Mouse (Mus musculus): ENCODE measurements around the gene Ntn1.

Ntn1 gene

DNA sequence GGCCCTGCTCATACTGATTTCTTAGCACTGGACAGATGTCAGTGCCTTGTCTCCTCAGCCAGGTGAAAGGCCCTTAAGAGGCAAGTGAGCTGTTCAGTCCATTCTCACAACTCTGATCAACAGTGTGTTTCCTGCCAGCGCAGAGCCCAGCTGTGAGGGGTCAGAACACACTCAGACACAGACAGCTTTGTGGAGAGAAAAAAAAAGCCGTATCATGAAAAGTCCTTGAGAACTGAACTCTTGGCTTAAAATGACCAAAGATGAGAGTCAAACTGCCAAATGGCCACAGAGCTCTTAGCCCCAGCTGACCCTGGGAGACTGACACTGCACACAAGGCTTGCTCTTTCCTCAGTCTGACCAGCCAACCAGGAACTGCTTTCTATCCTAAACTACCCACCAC is 192.6 kb downstream of the Ntn1 start:
- no peak for DNase-seq

DNA sequence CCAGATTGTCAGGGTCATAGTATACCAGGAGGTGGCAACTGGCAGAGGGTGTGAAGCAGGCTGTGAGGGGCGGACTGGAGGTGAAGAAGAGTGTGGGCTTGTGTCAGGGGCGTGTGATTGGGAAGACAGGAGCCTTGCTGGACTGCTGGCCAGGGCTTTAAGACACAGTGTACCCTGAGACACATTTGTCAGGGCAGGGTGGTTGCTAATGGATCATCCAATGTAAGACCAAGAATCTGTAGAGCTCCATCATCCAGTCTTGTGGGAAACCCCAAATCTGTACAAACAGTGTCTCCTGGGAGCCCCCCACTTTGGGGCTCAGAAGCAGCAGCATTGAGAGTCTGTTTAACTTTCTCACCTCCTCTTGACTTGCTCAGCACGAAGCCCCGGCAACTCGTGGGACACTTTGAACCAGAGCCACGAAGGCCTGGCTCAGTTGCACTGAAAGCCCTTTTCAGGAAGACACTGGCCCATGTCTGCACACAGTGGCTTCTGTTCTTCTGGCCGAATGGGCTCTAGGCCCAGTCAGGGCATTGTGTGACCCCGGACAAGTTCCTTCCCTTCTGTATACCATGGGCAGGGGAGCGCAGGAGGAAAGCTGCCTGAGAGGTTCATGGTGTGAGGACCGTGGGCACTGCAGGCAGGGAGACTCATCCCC is 194.9 kb downstream of the Ntn1 start:
- DNase-seq: peak in 1 of 2 experiments; percentile 37

DNA sequence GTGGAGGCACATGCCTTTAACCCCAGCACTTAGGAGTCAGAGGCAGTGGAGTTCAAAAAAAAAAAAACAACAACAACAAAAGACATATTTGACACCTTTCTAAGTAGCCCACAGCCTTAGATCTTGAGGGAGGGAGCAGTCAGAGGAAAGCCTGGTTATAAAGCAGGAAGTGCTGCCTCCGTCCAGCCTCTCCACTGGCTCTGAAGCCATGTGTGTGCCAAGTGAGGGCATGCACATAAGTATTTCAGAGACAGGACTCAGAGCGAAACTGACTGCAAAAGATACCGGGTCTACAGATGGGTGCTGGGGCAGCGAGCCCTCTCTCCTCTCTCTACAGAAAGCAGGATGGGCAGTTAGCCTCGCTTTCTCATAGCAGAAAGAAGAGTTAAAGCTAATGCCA is 196.2 kb downstream of the Ntn1 start:
- DNase-seq: no peak

DNA sequence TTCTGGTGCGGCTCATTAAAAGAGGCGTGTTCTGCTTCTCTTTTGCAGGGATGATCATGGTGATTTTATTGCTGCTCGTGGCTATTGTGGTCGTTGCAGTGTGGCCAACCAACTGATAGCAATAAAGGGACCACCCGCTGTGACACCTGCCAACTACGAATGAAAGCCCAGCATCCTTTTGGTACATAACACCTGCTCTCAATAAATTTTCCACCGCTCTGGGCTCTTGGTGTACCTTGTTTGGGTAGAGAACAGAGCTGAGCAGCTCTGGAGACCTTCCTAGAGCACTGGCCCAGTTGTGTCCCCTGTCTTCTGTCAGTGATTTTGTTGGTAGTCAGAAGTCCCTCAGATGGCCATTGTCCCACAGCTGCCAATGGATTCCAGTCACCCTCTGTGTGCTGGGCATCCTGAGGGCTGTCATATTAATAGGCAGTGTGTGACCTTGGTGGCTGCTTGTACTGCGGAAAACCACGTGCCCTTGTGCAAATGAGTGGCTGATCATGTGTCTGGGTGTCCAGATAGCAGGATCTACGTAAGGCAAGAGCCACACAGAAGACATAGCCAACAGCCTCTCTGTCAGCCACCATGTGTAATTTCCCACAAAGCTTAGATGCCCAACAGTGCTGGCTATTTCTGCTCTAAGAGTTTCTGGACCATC is 196.8 kb downstream of the Ntn1 start:
- DNase-seq: no peak

DNA sequence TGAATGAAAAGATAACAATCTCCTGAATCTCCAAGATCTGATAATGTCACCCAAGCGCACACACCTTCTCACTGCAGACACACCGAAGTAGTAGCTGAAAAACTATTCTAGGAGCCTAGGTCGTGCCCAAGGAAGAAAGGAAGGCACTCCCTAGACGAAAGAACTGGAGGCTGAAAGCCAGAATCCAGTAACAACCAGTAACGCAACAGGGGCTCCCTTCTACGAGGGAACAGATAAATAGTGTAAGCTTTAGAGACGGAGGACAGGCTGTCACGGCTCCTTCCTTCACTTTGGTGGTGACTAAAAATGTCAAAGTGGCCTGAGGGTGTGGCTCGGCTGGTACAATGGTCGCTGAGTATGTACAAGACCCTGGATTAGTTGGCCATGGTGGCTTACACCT is 198.1 kb downstream of the Ntn1 start:
- no peak for DNase-seq

DNA sequence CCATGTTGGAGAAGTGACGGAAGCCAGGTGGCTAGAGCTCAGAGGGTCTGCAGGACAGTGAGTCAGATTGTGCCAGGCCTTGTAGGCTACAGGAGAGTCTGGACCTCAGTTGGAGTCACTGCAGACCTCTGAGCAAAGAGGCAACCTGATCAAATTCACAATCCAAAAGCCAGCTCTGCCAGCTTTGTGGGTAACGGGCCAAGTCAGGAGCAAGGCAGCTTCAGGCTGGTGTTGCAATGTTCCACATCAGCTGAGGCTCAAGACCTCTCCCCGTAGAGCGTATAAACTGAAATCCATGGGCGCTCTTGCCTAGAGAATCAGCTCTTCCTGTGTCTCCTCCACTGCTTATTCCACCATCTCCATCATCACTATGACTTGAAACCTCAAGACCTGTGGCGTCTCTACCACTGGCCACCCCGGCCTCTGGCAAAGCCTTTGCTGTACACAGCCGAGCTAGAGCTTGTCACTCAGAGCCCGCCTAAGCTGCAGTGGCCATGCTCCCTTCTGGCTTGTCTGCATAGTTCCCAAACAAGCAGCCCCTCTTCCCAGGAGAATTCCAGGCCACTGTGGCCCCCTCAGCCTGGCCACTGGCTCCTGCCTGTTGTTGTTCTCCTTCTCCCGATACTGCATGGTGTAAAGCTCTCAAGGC is 198.7 kb downstream of the Ntn1 start:
- no peak for DNase-seq

DNA sequence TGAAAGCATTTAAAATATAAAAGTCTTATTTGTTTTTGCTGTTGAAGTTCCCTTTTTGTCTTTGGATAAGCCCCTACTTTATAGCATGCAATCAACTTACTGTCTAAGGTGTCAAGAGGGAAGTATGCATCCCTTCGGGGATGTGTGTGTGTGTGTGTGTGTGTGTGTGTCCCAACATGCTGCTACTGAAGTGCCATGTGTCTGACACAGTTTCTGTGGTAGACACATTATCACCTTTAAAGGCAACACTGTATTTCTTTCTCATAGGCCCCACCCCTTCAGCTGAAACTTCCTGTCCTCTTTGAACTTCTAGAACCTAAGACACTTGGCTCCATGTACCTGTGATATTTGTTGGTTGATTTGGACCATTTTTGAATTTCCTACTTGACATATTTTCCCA is 199.6 kb downstream of the Ntn1 start:
- no peak for DNase-seq

DNA sequence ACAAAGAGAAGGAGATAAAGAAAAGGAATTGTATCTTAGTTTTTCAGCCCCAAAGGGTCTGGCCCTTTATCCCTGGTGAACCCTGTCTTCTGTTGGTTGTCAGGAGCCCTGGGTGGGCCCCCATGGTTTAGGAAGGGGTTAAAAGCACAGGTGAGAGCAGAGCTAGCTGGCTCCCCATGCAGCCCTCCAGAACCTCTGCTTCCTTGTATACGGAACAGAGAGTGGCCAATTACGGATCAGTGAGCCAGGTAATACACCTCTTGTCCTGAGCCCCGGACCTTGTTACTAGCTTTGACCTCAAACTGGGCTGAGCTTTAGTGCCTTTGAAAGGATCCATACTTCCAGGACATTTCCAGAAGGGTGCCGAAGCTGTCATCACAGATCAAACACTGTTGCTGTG is 200.1 kb downstream of the Ntn1 start:
- no peak for DNase-seq

DNA sequence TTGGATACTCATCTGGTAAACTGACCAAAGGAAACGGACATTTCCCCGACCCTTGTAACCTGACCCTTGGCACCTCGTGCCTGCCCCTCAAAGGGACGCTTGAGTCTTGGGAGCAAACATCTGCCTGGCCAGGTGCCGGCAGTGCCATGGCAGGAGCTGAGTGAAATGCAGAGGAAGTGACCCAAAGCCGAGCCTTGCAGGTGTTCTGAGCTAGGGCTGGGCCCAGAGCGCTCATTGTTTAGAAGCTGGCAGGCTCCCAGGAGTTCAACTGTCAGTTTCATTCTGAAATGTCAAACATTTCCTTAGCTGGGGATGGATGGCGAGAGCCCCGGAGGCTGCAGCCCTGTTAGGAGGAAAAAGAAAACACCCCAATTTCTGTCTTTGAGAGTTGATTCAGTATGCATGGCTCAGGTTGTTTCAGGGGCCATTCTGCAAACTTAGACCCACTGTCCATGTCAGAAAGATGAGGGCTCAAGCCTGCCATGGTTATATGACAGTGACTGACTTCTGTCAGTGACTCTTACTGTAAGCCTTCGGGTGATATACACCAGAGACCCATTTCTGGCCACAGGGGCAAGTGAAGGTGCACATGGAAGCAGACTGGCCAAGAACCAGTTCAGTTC is 200.7 kb downstream of the Ntn1 start:
- DNase-seq: peak in 1 of 2 experiments; percentile 1

DNA sequence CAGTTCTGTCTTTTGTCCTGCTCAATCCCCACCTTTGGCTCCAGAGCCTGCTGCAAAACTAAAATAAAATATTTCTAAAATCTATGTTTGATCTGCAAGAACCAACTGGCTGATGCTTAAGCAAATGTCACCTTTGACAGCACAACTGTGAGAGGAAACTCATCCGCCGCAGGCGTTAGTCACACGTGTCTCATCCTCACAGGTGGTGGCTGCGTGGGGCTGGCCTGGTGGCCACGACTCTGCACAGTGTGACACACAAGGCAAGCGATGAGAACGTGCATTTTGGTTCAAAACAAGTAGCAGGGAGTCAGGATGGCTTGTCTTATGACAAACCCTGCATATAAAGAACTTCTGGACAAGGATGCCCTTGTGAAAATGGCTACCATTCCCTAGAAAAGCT is 201.5 kb downstream of the Ntn1 start:
- DNase-seq: no peak

DNA sequence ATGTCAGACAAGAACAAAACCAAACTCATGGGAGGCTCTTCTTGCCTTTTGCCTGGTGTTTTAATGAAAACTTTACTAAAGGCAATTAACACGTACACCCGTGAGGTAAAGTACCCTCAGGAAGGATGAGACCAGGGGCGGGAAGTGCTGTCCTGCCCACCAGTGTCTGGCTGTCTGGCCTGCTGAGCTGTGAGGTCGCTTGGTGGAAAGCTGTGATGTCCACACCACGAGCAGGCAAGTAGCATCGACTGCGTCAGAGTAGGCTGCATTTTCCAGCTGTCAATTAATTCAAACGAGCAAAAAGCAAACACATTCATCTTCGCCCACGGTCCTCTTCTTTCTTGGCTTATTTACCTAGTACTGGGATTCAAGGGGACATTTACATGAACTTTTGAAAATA is 201.9 kb downstream of the Ntn1 start:
- DNase-seq: no peak

DNA sequence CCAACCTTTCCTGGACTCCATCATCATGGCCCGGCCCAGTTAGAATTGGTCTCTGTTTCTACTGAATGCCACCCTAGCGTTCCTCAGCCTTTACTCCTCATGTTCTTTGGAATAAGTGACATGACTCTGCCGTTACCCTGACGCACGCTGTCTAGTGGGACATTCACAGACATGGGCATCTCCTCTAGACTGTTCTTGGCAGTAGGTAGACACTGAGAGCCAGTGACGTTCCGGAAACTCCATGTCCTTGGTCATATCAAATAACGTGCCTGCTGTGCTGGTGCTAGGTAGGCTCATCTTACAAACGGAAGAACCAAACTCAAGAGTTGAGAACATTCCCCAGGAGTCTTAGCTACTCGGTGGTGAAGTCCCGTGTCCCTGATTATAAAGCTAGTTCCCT is 203.2 kb downstream of the Ntn1 start:
- DNase-seq: no peak

DNA sequence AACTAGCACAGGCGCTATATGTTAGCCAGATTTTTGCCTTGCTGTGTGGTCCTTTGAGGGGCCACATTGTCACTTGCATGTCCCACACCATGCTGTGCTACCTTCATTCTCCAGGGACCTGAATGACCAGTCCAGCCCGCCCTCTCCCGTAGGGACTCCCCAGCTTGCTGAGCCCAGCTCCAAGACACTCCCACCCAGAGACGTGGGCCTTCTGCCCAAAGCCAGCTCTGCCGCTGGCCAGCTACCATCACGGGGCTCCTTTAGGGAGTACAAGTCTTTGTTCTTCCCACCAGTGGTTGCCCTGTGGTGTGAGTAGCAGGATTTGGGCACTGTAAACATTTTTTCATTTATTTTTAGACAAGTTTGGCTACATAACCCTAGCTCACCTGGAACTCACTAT is 204.1 kb downstream of the Ntn1 start:
- no peak for DNase-seq

DNA sequence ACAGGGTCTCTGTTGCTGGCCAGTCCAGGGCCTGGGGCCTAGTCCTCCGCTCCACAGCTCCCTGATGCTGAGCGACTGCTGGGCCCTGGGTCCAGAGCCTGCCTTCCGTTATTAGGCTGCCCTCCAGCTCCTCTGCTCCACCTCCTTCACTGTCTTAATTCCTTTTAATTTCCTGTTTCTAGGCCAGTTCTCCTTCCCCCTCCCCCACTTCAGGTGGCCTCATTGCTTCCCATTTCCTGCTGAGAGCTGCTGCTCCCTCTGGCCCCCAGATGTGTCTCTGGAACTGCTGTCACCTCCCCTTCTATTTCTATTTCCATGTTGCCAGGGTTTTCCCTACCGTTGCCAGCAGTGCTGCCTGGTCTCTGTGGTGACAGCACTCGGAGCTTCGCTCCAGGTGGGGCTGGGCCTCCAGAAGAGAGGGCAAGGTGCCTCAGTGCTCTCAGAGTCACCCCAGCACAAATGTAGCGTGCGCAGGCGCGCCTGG is 204.9 kb downstream of the Ntn1 start:
- DNase-seq: no peak

DNA sequence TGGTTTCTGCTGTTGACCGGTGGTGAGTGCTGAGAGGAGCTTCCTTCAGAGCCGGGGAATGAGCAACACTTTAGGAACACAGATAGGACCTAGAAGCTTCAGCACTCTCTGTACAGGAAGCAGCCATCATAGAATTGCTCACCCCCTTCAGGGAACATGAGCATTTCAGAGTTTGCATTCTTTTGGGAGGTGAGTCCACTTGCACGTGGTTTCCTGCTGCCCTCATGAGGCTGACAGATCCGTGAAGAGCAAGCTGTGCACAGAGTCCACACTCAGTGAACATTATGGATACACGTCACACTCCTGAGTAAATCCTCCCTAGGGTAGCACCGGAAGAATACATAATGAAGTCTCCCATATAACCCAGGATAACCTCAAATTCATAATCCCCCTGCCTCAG is 205.5 kb downstream of the Ntn1 start:
- DNase-seq: no peak

DNA sequence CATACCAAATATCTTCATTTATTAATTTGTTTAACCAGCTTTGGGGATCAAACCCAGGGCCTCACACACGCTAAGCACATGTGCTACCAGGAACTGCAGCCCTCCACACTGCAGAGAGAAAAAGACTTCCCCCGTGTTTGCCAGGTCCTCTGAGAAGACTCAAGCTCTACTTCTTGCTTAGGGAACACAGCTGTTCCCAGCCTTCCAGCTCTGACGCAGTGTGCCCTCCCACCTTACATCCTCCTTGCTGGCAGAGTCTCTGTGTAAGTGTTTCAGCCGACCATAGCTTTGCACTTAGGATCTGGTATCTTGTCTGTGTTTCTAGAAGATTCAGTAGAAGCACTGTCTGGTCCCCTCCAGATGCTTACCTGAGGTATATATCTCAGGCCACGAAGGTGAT is 209.8 kb downstream of the Ntn1 start:
- DNase-seq: no peak

DNA sequence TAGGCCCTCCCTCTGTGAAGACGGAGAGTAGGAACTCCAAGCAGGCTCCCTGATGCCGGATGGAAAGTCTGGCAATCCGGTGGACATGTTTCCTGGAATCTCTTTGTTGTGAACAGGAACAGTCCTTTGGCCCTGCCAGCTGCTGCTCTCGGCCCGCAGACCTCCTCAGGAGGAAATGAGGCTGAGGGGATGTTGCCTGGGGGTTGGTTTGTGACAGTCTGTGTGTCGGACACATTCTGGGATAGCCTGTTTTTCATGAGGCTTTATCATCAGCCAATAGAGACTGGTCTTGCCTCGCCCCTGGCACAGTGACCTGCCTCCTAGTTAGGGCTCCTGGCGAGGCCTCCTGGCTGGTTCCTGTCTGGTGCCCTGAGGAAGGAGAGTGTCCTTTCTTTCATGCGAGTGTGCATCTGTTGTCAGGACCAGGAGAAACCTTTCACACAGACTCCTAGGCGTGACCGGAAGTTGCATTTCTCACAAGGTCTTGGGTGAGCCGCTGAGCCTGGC is 211.9 kb downstream of the Ntn1 start:
- DNase-seq: no peak

DNA sequence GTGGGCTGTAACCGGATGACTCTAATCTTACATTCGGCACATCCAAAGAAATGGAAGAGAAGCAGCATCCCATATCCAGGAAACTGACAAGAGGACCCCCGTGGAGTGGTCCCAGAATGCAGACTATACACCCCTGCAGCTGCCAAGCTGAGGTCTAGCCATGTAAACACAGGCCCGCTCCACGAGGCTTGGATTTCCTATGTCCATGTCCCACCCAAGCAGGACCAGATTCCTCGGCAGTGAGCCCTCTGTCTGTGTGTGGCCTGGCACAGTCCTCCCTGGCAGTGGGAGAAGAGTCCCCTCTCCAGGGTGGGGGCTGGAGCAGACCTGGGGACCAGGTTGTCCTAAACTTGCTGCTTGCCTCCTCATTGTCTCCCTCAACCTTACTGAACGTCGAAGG is 213.4 kb downstream of the Ntn1 start:
- DNase-seq: no peak

DNA sequence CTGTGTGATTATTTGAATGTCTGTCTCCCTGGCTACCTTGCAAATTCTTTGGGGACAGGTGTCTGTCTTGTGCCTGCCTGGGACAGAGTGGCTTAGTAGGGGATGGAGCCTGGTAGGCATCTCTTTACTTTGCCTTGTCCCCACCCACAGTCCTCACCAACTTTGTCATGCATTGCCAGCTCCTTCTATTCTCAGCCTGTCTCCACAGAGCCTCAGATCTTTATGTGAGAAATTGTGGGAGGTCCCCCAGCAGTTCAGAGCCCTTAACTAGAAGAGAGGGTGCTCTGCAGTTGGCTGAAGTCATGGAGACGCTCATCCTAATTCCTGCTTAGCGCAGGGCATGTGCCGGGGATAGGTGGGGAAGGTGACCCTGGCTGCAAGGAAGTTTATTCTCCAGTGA is 215.0 kb downstream of the Ntn1 start:
- DNase-seq: no peak

DNA sequence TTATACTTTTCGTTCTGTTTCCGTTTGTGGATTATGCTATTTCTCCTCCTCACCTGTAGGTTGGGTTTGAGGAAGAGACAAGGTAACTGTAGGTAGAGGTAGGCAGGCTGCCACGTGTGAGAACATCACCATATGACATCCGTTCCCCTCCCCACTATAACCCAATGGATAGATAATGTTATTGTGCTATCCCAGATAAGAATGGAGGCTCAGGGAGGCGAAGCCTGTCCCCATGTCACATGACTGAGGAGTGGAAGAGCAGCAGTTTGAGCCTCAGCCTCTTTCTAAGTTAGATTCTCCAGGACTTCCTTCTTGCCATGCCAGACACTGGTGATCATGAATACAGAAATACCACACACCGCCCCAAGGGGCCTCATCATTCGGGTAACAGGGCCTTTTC is 223.2 kb downstream of the Ntn1 start:
- DNase-seq: no peak

DNA sequence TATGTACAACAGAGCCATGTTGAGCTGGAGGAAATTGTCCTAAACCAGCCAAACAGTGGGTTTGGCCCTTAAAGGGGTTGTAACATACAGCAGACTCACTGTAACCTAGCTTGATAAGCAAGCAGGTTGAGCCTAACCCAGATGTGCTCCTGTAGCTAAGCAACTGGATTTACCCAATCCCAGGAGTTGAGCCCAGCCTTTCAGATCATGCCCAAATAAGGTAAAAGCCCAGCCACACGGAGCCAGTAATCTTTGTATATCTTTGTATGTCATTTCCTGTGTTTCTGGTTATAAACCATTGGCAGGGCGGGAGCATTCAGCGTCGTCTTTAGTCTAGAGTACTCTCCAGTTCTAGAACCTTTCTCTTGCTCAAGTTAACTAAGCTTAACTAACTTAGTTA is 224.1 kb downstream of the Ntn1 start:
- DNase-seq: no peak

DNA sequence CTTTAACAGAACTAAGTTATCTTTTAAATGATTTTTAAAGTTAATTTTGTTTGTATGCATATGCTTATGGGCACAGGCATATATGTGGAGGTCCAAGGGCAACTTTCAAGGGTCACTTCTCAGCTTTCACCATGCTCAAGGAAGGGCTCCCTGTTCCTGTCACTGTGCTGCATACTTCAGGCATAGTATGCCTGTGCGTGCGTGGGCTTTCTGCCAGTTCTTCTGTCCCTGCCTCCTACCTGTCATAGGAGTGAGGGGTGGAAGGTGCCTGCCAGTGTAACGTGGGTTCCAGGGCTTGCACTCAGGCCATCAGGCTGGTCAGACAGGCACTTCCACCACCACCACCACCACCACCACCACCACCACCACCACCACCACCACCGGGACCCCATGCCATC is 228.0 kb downstream of the Ntn1 start:
- no peak for DNase-seq

DNA sequence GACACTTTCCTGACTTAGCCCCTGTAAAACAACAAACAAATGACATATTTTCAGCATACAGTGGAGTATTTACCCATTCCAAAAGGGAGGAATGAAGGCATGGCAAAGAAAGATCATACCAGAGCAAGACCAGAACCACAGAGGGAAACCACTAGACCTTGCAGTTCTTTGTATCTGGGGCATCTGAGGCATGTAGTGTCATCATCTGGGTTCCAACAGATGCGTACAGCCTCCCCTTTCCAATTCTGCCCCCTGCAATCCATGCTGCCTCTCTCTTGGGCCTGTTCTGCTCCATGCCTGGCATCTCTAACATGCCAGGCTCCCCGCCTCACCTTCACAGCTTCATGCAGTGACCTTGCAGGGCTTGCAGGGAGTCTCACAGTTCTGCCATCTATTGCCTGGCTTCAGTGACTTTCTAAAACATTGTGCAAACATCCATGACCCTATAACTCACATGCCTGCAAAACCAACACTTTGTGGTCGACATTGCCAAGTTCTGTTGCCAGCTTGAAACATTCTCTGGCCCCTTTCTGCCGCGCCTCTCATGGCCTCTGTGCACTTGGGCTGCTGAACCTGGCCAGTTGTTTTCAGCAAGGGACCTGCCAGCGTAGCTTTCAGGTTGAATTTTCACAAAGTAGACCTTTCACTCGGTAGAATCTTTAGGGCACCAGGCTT is 228.5 kb downstream of the Ntn1 start:
- DNase-seq: no peak
